Mouse (Mus musculus) liver (tissue): Measurements from ENCODE around the gene Rfpl4b.
A peak's percentile ranks its signal among the peaks of the same experiment; 100 is the strongest.
"Not testable (repeated sequence)": the region's sequence is repeated elsewhere in the genome, so short reads cannot be mapped to it uniquely, and the experiment has no call there.

Experiments
- DNase-seq: peaks from one replicate; pipeline ENCODE4 v3.0.0-alpha.2; 2020; ENCODE audit warnings: mixed read lengths

Rfpl4b gene

GRCm38 (mm10) chr10:38821679-38822078, at the start of gene Rfpl4b:
Gene Rfpl4b (minus strand): TSS chr10:38821779.
- DNase-seq: no peak

DNA sequence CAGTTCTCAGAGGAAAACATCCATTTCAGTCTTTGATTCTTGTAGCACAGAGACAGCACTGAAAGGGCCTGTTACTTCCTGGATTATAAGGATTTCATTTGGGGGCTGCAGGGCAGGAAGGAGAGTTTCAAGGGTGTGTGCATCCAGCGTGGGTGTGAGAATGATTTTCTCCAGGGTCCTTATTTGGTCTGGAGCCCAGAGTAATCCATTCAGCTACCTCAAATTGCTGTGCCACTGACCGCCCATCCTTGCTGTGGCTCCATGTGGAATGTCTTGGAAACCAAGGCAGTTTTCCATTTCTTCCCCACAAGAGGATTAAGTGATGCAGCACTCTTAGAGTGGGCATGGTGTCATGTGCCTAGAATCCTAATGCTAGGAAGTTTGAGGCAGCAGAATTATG, 33.6 kb upstream of the Rfpl4b start:
- no peak for DNase-seq

DNA sequence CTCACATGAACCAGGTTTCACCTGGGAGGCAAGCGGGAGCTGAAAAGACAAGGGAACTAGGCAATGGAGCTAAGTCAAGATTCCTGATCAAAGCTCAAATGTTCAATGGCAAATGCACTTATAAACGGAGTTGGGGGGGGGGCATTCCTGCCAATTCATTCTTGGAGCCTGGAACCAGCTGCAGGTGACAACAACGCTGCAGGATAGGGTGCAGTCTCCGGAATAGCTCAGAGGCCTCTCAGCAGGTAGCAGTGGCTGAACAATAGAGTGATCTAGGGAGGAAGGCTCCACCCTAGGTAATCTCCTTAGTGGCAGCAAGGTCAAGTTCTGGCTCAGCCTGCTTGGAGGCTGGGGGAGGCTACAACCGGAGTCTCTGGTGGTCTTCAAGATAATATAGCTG, 28.4 kb upstream of the Rfpl4b start:
- not testable (repeated sequence) for DNase-seq

DNA sequence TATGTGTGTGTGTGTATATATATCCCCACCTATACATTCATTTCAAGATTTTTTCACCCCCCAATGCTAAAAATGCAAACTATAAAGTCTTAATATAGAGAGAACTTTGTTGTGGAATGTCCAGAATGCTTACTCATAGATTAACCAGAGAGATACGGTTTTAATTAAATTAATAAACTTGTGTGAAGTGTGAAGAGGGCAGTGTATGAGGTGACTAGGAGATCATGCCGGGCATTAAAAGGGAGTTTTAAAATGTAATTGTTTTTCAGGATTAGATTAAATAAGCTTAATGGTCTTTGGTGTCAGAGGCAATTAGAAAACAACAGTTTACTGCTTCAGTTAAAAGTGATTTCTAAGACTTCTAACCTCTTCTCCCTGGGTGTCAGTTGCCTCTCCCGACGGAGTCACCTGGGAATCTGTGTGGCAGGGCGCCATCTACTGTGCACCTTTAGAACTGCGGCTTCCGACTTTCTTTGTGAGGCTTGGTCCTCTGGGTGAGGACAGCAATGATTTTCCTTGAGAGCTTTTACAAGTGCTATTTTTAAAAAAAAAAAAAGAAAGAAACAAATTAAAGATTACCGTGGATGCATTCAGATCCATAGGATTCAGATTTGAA, 27.4 kb upstream of the Rfpl4b start:
- DNase-seq: peak; percentile 46

DNA sequence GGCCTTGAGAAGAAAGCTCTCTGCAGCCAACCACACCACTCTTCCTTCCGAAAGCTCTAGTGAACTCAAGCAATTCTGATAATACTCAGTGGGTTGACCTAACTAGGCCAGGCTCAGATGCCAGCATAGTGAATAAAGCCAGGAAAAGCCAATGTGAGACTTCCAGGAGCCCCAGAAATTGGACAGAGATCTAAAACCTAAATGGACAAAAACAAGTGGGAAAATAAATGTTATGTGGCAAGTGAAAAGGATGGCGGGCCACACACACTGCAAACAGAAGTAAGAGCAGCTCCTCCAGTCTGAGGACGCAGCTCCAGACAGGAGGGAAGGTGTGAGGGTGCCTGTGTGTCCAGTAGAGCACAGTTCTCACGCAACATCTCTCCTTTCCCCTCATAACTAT, 26.7 kb upstream of the Rfpl4b start:
- DNase-seq: no peak

- DNase-seq: no peak
Observed at GRCm38 (mm10) chr10:38823741-38824140, 2.2 kb upstream of the Rfpl4b start.

DNA sequence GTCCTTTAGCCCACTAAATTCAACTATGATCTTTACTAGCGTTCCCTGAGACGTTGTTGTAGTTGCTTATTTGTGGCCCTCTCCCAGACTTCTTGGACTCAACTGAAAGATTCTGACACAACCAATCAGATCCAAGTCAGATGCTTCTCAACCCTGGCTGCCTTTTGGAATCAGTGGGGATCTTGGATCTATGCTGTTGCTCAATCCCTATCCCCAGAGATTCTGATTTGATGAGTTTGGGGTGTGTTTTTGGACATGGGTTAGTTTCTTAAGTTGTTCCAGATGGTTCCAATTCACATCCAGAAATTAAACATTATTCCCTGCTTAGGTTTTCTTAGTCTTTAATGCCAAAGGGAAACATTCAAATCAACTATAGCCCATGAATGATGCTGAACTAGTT, 15.5 kb downstream of the Rfpl4b start:
- DNase-seq: no peak

- no peak for DNase-seq
Observed at GRCm38 (mm10) chr10:38804047-38804446, 17.5 kb downstream of the Rfpl4b start.

- no peak for DNase-seq
Observed at GRCm38 (mm10) chr10:38803304-38803703, 18.3 kb downstream of the Rfpl4b start.

GRCm38 (mm10) chr10:38788612-38789011, 33.0 kb downstream of the Rfpl4b start:
- no peak for DNase-seq
